Mouse (Mus musculus): ENCODE measurements at regions not wholly inside any gene's neighbourhood (a gene's known extent, or its start where the extent isn't known, plus 50 kb on each side); places are given as distances from the start of the nearest gene placed in this dataset.

DNA sequence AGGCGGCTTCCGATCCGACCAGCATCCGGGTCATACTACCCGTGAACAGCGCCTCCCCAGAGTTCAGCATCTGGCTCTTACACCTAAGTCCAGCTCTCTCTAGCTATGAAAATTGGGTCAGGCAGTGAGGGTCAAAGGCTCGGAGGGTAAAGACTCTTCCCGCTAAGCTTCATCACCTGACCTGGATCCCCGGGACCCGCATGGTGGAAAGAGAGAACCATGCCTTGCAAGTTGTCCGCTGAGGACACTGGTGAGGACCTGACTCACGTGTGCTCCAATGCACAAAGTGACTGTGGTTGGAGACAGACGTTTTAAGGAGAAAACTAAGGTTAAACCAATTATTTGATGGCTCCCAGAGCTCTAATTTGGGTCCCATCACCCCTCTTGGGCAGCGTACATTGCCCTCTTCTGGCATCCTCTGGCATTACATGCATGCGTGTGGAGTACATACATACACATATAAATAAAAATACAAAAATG is 74.6 kb upstream of the Sall4 start:
- WGBS = 11% methylated on average over 15 of the region's 15 CpGs

GRCm38 (mm10) chr2:168841713-168842045 is 73.9 kb upstream of the Sall4 start:
- H3K9ac ChIP-seq (replicated peaks; ENCODE audit: low read depth, low read length) = no peak overlapping the region
- H3K4me1 ChIP-seq (ENCODE audit: control insufficient read depth, insufficient read depth, low read length) = peaks cover 10% of the 10 kb centered on the region
- no peak for ATAC-seq (ENCODE audit: insufficient number of reproducible peaks, insufficient read depth, low FRiP score, low read depth)
- H3K27ac ChIP-seq (ENCODE audit: low read length) = no peak overlapping the region
- no peaks in the 10 kb centered on the region for H3K36me3 ChIP-seq (ENCODE audit: control insufficient read depth, insufficient read depth, low read length)
- H3K4me3 ChIP-seq (ENCODE audit: low read depth, low read length) = 0 out of 2 replicates have a peak overlapping the region, but pooled peaks have one; percentile 5
- H3K27me3 ChIP-seq (ENCODE audit: control insufficient read depth, insufficient read depth, low read length) = peaks cover 6% of the 10 kb centered on the region; the same call in 1 of the 2 replicates
- H3K9me3 ChIP-seq (ENCODE audit: control insufficient read depth, low read depth, low read length) = no peaks in the 10 kb centered on the region
- 4% methylated on average over 11 of the region's 11 CpGs for WGBS
- H3K4me2 ChIP-seq (replicated peaks; ENCODE audit: low read depth, low read length) = peak overlapping the region; percentile 28

More for the DNA sequence above, 74.6 kb upstream of the Sall4 start:
- H3K27me3 ChIP-seq (ENCODE audit: control insufficient read depth, insufficient read depth, low read length) = peaks cover 6% of the 10 kb centered on the region; the same call in 1 of the 2 replicates
- no peaks in the 10 kb centered on the region for H3K36me3 ChIP-seq (ENCODE audit: control insufficient read depth, insufficient read depth, low read length)
- no peaks in the 10 kb centered on the region for H3K9me3 ChIP-seq (ENCODE audit: control insufficient read depth, low read depth, low read length)
- peaks cover 10% of the 10 kb centered on the region for H3K4me1 ChIP-seq (ENCODE audit: control insufficient read depth, insufficient read depth, low read length)
- H3K4me2 ChIP-seq (replicated peaks; ENCODE audit: low read depth, low read length) = peak overlapping the region; percentile 28
- 0 out of 2 replicates have a peak overlapping the region, but pooled peaks have one; percentile 5 for H3K4me3 ChIP-seq (ENCODE audit: low read depth, low read length)
- H3K9ac ChIP-seq (replicated peaks; ENCODE audit: low read depth, low read length) = no peak overlapping the region
- no peak overlapping the region for H3K27ac ChIP-seq (ENCODE audit: low read length)
- no peak for ATAC-seq (ENCODE audit: insufficient number of reproducible peaks, insufficient read depth, low FRiP score, low read depth)

DNA sequence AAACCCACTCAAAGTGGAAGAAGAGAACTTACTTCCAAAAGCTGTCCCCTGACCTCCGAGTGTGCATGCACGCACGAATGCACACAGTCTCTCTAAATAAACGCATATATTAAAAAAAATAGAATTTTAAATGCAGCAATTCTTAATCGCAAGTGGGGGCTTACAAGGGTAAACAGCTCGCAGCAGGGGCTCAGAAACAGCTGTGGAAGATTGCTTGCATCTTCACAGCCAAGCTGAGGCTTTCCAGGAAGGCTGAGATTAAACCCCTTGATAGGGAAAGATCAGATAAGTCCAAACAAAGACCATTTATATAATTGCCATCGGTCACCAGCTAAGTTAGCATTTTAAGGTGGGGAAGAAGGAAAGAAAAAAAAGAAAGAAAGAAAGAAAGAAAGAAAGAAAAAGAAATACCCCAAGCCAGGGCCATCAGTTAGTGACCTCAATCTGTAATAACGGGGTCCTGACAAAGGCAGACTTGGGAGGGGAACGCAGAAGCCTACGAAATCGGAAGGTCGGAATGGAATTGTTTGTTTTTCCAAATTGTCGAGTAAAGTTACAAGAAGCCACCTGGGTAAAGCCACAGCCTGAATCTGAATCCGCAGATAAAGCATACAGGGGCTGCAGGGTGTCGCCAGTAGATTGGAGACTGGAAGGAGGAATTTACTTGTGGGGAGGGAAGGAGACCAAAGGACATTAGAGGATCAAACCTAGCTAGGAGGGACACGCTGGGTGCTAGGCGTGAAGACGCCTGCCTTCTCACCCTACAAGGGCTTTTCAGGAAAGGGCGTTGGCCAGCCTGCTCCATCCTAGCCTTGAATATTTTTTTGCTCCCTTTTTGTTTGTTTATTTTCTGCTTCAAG is 73.3 kb upstream of the Sall4 start:
- H3K27ac ChIP-seq (ENCODE audit: low read length) = no peak overlapping the region
- H3K4me1 ChIP-seq (ENCODE audit: control insufficient read depth, insufficient read depth, low read length) = peaks cover 10% of the 10 kb centered on the region
- ATAC-seq (ENCODE audit: insufficient number of reproducible peaks, insufficient read depth, low FRiP score, low read depth) = no peak
- H3K9ac ChIP-seq (replicated peaks; ENCODE audit: low read depth, low read length) = no peak overlapping the region
- H3K4me3 ChIP-seq (ENCODE audit: low read depth, low read length) = no peak overlapping the region
- H3K4me2 ChIP-seq (replicated peaks; ENCODE audit: low read depth, low read length) = peak overlapping the region; percentile 28; the same call in 1 of the 2 replicates
- peaks cover 6% of the 10 kb centered on the region; the same call in 1 of the 2 replicates for H3K27me3 ChIP-seq (ENCODE audit: control insufficient read depth, insufficient read depth, low read length)
- WGBS = 13% methylated on average over 19 of the region's 19 CpGs
- no peaks in the 10 kb centered on the region for H3K9me3 ChIP-seq (ENCODE audit: control insufficient read depth, low read depth, low read length)
- H3K36me3 ChIP-seq (ENCODE audit: control insufficient read depth, insufficient read depth, low read length) = no peaks in the 10 kb centered on the region

- Histone ChIP-seq H3K9ac (replicated peaks; ENCODE audit: low read depth, low read length) (0 out of 2 replicates have a peak overlapping the region, but pooled peaks have one; percentile 7), H3K9me3 (ENCODE audit: control insufficient read depth, low read depth, low read length) (no peaks in the 10 kb centered on the region), H3K4me2 (replicated peaks; ENCODE audit: low read depth, low read length) (peak overlapping the region; percentile 34), H3K4me1 (ENCODE audit: control insufficient read depth, insufficient read depth, low read length) (peaks cover 10% of the 10 kb centered on the region), H3K27ac (ENCODE audit: low read length) (peak overlapping the region; percentile 21; the same call in 1 of the 2 replicates), H3K36me3 (ENCODE audit: control insufficient read depth, insufficient read depth, low read length) (no peaks in the 10 kb centered on the region), H3K4me3 (ENCODE audit: low read depth, low read length) (peak overlapping the region; percentile 19), H3K27me3 (ENCODE audit: control insufficient read depth, insufficient read depth, low read length) (peaks cover 6% of the 10 kb centered on the region; the same call in 1 of the 2 replicates)
- no peak for ATAC-seq (ENCODE audit: insufficient number of reproducible peaks, insufficient read depth, low FRiP score, low read depth)
- WGBS = 2% methylated on average over 24 of the region's 24 CpGs
Measured at GRCm38 (mm10) chr2:168839811-168840655, 72.3 kb upstream of the Sall4 start.

- ATAC-seq (ENCODE audit: insufficient number of reproducible peaks, insufficient read depth, low FRiP score, low read depth) = no peak
- Histone ChIP-seq H3K36me3 (ENCODE audit: control insufficient read depth, insufficient read depth, low read length) (no peaks in the 10 kb centered on the region), H3K27me3 (ENCODE audit: control insufficient read depth, insufficient read depth, low read length) (peaks cover 6% of the 10 kb centered on the region; the same call in 1 of the 2 replicates), H3K27ac (ENCODE audit: low read length) (no peak overlapping the region; the same call in 1 of the 2 replicates), H3K9me3 (ENCODE audit: control insufficient read depth, low read depth, low read length) (no peaks in the 10 kb centered on the region), H3K9ac (replicated peaks; ENCODE audit: low read depth, low read length) (no peak overlapping the region), H3K4me2 (replicated peaks; ENCODE audit: low read depth, low read length) (peak overlapping the region; percentile 34; the same call in 1 of the 2 replicates), H3K4me3 (ENCODE audit: low read depth, low read length) (no peak overlapping the region; the same call in 1 of the 2 replicates), H3K4me1 (ENCODE audit: control insufficient read depth, insufficient read depth, low read length) (peaks cover 10% of the 10 kb centered on the region)
- WGBS = 27% methylated on average over 6 of the region's 6 CpGs
Measured at GRCm38 (mm10) chr2:168839221-168839620, 71.5 kb upstream of the Sall4 start.

GRCm38 (mm10) chr2:168838681-168839080 is 70.9 kb upstream of the Sall4 start:
- H3K27me3 ChIP-seq (ENCODE audit: control insufficient read depth, insufficient read depth, low read length) = peaks cover 6% of the 10 kb centered on the region; the same call in 1 of the 2 replicates
- no peak for ATAC-seq (ENCODE audit: insufficient number of reproducible peaks, insufficient read depth, low FRiP score, low read depth)
- no peak overlapping the region for H3K27ac ChIP-seq (ENCODE audit: low read length)
- H3K9me3 ChIP-seq (ENCODE audit: control insufficient read depth, low read depth, low read length) = no peaks in the 10 kb centered on the region
- 19% methylated on average over 12 of the region's 12 CpGs for WGBS
- H3K4me2 ChIP-seq (replicated peaks; ENCODE audit: low read depth, low read length) = no peak overlapping the region
- peaks cover 10% of the 10 kb centered on the region for H3K4me1 ChIP-seq (ENCODE audit: control insufficient read depth, insufficient read depth, low read length)
- H3K36me3 ChIP-seq (ENCODE audit: control insufficient read depth, insufficient read depth, low read length) = no peaks in the 10 kb centered on the region
- H3K9ac ChIP-seq (replicated peaks; ENCODE audit: low read depth, low read length) = no peak overlapping the region
- H3K4me3 ChIP-seq (ENCODE audit: low read depth, low read length) = no peak overlapping the region

DNA sequence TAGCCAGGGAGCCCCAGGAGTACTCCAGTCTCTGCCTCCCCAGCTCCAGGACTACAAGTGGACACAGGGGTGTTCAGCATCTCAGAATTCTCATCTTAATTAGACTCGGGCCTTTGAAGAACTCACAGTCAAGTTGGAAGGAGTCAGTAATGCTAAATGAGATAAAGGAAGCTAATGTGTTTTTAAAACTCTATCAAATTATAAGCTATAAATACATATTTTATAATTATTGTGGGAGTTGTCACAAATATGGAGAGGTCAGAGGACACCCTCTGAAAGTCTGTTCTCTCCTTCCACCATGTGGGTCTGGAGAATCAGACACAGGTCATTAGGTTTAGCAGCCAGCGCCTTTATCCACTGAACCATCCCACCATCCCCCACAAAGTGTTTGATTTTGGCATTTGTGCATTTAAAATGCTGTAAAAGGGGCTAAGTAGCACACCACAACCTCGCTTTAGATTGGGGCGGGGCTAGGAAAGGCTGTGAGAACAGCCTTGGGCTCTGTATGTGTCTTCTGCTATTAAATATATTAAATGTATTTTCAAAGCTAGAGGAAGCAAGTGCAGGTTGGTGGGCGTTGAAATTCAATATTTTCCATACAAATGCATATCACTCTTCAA is 70.3 kb upstream of the Sall4 start:
- no peaks in the 10 kb centered on the region for H3K9me3 ChIP-seq (ENCODE audit: control insufficient read depth, low read depth, low read length)
- no peak overlapping the region for H3K27ac ChIP-seq (ENCODE audit: low read length)
- H3K4me1 ChIP-seq (ENCODE audit: control insufficient read depth, insufficient read depth, low read length) = peaks cover 10% of the 10 kb centered on the region
- H3K36me3 ChIP-seq (ENCODE audit: control insufficient read depth, insufficient read depth, low read length) = no peaks in the 10 kb centered on the region
- no peak overlapping the region for H3K4me2 ChIP-seq (replicated peaks; ENCODE audit: low read depth, low read length)
- no peak for ATAC-seq (ENCODE audit: insufficient number of reproducible peaks, insufficient read depth, low FRiP score, low read depth)
- H3K4me3 ChIP-seq (ENCODE audit: low read depth, low read length) = no peak overlapping the region
- WGBS = 53% methylated on average over 5 of the region's 5 CpGs
- H3K27me3 ChIP-seq (ENCODE audit: control insufficient read depth, insufficient read depth, low read length) = peaks cover 6% of the 10 kb centered on the region; the same call in 1 of the 2 replicates
- H3K9ac ChIP-seq (replicated peaks; ENCODE audit: low read depth, low read length) = no peak overlapping the region

DNA sequence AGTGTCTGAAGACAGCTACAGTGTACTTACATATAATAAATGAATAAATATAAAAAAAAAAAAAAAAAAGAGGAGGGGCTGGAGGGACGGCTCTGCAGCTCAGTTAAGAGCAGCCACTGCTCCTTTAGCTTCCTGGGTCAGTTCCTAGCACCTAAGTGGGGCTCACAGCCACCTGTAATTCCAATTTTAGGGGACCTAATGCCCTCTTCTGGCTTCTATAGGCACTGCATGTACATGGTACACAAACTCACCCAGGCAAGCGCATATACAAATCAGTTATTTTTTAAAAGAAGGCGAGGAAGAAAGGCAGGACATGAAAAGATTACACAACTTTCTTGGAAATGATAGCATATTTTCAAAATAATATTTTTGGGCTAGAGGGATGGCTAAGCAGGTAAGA is 67.0 kb upstream of the Sall4 start:
- H3K9me3 ChIP-seq (ENCODE audit: control insufficient read depth, low read depth, low read length) = no peaks in the 10 kb centered on the region
- H3K27me3 ChIP-seq (ENCODE audit: control insufficient read depth, insufficient read depth, low read length) = 0 out of 2 replicates have a peak, but pooled peaks cover 2% of the 10 kb centered on the region
- H3K4me2 ChIP-seq (replicated peaks; ENCODE audit: low read depth, low read length) = no peak overlapping the region
- H3K4me1 ChIP-seq (ENCODE audit: control insufficient read depth, insufficient read depth, low read length) = peaks cover 4% of the 10 kb centered on the region; the same call in 1 of the 2 replicates
- no peak overlapping the region for H3K4me3 ChIP-seq (ENCODE audit: low read depth, low read length)
- no peaks in the 10 kb centered on the region for H3K36me3 ChIP-seq (ENCODE audit: control insufficient read depth, insufficient read depth, low read length)
- H3K9ac ChIP-seq (replicated peaks; ENCODE audit: low read depth, low read length) = no peak overlapping the region
- no peak overlapping the region for H3K27ac ChIP-seq (ENCODE audit: low read length)
- 95% methylated on average over 3 of the region's 3 CpGs for WGBS
- ATAC-seq (ENCODE audit: insufficient number of reproducible peaks, insufficient read depth, low FRiP score, low read depth) = no peak

Data from stomach, embryonic 14.5 days (tissue).